Mouse (Mus musculus) cerebellum, adult 9-11 months (tissue): Measurements from ENCODE around the gene Kbtbd2.

ENCODE experiments used
- DNase-seq: peaks from one replicate; pipeline ENCODE4 v3.0.0; 2022

Kbtbd2 gene

GRCm38 (mm10) chr6:56783561-56784272, 13.9 kb downstream of the Kbtbd2 start:
- no peak for DNase-seq

GRCm38 (mm10) chr6:56779636-56780035, 18.0 kb downstream of the Kbtbd2 start:
- no peak for DNase-seq

- DNase-seq, result no peak
These were observed 21.8 kb downstream of the Kbtbd2 start for GRCm38 (mm10) chr6:56775816-56776215.

GRCm38 (mm10) chr6:56765696-56766095, 31.9 kb downstream of the Kbtbd2 start:
- DNase-seq, result no peak

- no peak for DNase-seq
These were observed 32.3 kb downstream of the Kbtbd2 start for GRCm38 (mm10) chr6:56765265-56765664.

GRCm38 (mm10) chr6:56759324-56759723, 38.3 kb downstream of the Kbtbd2 start:
- no peak for DNase-seq

- DNase-seq, result no peak
These were observed 41.5 kb downstream of the Kbtbd2 start for GRCm38 (mm10) chr6:56756117-56756516.

GRCm38 (mm10) chr6:56753719-56754118, 43.9 kb downstream of the Kbtbd2 start:
- no peak for DNase-seq

GRCm38 (mm10) chr6:56745950-56746543, 51.6 kb downstream of the Kbtbd2 start:
- DNase-seq, result no peak

GRCm38 (mm10) chr6:56732545-56732944, 65.1 kb downstream of the Kbtbd2 start:
- no peak for DNase-seq
